Mouse (Mus musculus) ES-CJ7 (cell line): ENCODE results near the gene 1700113H08Rik.

ENCODE experiments used
- DNase-seq: peaks from one replicate; pipeline ENCODE4 v3.0.0; 2011; ENCODE audit warnings: low read depth, low spot score

Gene 1700113H08Rik

GRCm38 (mm10) chr10:87057500-87058250 is at the start of gene 1700113H08Rik:
TSS of gene 1700113H08Rik (plus strand) at chr10:87058045.
- DNase-seq: no peak

- DNase-seq: no peak
Measured at GRCm38 (mm10) chr10:87008215-87008499, 49.7 kb upstream of the 1700113H08Rik start.

DNA sequence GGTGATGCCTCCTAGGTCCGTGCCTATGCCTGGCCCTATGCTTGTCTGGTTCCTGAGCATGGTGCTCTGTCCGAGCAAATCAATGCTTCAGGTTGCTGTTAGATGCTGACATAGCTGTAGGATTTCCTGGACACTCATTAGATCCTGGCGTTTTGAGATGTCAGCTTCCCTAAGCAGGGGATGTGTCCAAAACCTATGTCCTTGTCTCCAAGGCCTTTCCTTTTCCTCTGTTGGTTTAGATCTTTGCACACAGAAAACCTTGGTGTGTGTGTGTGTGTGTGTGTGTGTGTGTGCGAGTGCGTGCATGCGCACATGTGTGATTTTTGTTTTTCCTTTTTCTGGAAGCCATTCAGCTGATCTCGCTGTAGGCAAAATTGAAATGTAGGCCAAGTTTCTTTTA is 45.8 kb upstream of the 1700113H08Rik start:
- no peak for DNase-seq

GRCm38 (mm10) chr10:87014391-87014965 is 43.4 kb upstream of the 1700113H08Rik start:
- no peak for DNase-seq

- no peak for DNase-seq
Measured at GRCm38 (mm10) chr10:87015403-87015802, 42.4 kb upstream of the 1700113H08Rik start.

DNA sequence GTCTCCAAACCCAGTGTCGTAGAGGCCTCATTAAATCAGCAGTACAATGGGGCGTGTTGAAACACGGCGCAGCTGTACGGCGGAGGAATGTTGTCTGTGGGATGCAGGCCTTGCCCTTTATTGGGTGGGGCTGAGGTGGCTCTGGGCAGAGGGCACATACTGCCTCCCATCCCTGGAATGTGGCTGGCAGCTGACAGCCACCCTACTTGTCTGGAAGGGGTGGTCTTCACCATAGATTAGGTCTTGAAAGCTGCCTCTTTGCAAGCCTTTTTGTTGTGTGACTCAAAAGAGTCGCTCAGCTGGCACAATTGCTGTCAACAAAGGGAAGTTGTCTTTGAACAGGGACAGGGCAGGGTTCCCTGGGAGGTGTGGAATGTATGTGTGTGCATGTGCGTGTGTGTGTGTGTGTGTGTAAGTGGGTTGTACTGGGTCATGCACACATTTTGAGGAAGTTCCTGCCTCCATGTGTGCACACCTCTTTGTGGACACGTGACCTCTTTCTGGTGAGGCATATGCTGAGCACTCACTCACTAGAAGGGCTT is 41.6 kb upstream of the 1700113H08Rik start:
- DNase-seq: no peak

DNA sequence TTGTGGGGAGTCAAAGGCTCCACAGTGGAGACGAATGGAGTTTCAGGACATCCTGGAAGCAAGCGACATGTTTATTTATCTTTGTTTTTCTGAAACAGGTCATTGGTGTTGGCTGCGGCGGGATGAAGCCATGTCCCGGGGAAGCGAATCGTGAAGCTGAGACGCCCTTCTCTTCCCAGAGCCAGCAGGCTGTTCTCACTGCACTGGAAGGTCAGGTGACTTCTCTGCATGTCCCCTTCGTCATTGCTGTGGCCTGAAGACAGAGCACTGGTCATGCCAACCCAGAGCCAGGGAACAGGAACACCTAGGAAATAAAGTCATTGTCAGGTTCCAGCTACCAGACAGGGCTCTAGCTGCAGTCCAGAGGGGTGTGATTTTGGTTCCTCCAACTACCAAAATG is 39.0 kb upstream of the 1700113H08Rik start:
- DNase-seq: no peak

- peak; percentile 24 for DNase-seq
Measured at GRCm38 (mm10) chr10:87020711-87021110, 37.1 kb upstream of the 1700113H08Rik start.

GRCm38 (mm10) chr10:87024884-87025283 is 33.0 kb upstream of the 1700113H08Rik start:
- peak; percentile 84 for DNase-seq

GRCm38 (mm10) chr10:87032768-87033167 is 25.1 kb upstream of the 1700113H08Rik start:
- DNase-seq: no peak

DNA sequence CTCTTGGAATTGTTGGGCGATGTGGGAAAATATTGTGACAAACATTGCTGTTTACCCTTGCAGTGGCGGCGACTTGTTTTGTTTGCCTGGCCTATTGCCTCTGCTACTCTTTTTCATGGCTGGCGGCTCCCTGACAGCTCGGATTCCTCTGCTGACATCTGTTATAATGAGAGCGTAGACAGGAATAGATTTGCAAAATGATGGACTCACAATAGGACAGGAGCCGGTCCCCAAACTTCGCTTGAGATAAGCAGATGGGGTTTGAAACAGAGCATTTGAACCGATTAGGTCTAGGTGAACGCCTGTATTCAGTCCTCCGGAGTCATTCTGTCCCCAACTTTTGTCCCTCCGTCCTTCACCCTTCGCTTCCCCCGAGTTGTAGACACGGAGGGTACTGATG is 22.0 kb upstream of the 1700113H08Rik start:
- DNase-seq: no peak

DNA sequence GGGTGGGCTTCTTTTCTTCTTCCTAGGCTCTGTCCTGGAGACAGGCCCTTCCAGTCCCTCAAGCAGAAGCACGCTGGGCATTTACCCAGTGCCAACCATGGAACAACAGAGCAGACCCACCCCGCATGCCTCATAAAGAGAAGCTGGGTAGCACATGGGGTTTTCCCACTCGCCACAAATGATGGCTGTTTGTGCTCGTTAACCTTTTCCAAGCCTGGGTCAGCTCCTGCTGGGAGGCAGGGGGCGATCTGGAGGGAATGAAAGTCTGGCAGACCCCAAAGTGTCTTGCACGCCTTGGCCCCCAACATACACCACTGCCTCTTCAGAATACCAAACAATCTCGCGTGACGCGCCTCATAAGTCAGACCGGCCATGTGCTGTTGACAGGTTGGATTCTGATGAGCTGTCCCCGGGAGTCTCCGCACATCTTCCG is 21.6 kb upstream of the 1700113H08Rik start:
- DNase-seq: no peak

- DNase-seq: no peak
Measured at GRCm38 (mm10) chr10:87037062-87037461, 20.8 kb upstream of the 1700113H08Rik start.

GRCm38 (mm10) chr10:87039340-87039739 is 18.5 kb upstream of the 1700113H08Rik start:
- DNase-seq: no peak

DNA sequence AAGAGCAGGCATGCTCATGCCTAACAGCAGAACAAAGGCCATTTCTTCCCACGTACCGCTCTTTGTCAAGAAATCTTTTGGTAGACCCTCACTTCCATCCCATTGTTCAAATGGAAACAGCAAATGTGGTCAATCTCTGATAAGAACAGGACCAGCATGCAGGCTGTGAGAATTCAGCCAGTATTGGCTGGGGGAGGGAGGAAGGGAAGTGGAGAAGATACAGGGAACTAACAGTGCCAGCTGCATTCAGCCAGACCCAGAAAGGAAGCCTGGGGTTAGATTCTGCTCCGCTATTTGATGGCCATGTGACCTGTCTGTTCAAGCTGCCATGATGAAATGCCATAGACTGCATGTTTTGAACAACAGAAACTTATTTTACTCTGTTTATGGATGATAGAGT is 18.0 kb upstream of the 1700113H08Rik start:
- no peak for DNase-seq

GRCm38 (mm10) chr10:87041265-87041664 is 16.6 kb upstream of the 1700113H08Rik start:
- no peak for DNase-seq

GRCm38 (mm10) chr10:87045273-87045672 is 12.6 kb upstream of the 1700113H08Rik start:
- DNase-seq: no peak

DNA sequence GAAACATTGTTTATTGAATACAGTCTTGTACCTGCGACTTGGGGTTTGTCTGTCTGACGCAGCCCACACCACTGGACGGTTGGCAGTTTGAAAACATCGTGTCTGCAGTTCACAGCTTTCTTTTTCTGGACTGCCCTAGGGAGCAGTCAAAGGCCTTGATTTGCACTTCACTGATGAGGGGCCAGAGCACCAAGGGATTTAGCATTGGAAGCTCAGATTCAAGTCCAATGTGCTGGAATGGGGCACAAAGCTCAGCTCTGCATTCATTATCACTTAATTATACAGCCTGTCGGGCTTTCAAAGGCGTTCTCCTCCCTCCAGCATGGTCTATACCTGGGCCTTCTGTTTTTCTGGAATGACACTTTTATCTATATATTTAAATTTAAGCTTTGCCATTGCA is 11.4 kb upstream of the 1700113H08Rik start:
- peak; percentile 10 for DNase-seq

GRCm38 (mm10) chr10:87046931-87047468 is 10.8 kb upstream of the 1700113H08Rik start:
- DNase-seq: peak; percentile 57

- DNase-seq: no peak
Measured at GRCm38 (mm10) chr10:87049179-87049578, 8.7 kb upstream of the 1700113H08Rik start.

DNA sequence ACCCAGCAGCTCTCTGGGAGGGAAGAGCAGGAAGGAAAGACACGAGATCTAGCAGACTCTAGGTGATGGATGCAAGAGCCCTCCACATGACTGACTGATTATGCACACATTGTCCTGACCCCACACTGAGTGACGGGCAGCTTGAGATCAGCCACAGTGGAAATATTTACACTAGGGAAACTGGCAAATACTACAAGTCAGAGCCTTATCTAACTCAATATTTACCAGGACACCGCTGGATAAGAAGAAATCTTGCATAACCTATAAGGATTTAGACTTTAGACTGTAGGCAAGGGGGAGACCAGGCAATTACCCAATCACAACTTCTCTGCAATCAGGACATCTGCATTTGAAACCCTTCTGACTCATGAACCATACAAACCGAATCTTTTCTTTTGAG is 6.1 kb upstream of the 1700113H08Rik start:
- DNase-seq: no peak

- DNase-seq: peak; percentile 63
Measured at GRCm38 (mm10) chr10:87058251-87058925, 543 bp downstream of the 1700113H08Rik start.
